Mouse (Mus musculus): Measurements from ENCODE around the gene Ttc9c.

Ttc9c gene

DNA sequence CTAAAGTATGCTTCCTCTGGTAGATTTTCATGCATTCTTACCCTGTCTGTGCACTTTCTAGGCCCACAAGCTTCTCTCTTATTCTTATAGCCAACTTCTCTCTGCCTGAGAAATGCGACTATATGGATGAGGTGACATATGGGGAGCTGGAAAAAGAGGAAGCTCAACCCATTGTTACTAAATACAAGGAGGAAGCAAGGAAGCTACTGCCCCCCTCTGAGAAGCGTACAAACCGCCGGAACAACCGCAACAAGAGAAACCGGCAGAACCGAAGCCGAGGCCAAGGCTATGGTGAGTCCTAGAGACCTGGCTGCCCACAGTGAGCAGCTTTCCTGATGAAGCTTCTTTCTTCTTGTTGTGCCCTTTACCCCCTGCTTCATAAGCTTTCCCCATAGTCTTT is 10.5 kb upstream of the Ttc9c start, which contains the start of gene AC129217.1:
Gene AC129217.1 (plus strand): TSS at position 114 of the 400 bp plus-strand sequence.
- no peak for DNase-seq

DNA sequence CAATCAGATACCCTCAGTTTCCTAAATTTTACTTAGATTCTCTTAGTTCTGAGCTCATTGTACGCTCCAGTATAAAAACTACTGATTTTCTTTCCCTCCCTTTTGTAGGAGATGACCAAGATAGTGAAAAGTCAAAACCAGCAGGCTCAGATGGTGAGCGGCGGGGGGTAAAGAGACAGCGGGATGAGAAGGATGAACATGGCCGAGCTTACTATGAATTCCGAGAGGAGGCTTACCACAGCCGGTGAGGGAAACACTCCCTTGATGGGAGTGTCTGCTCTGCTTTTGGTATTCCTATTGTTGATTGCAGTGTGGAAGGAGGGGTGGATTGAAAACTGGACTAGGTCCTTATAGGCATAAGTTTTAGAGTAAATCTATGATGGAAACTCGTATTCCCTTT is 3.6 kb upstream of the Ttc9c start:
- DNase-seq = peak; percentile 65

DNA sequence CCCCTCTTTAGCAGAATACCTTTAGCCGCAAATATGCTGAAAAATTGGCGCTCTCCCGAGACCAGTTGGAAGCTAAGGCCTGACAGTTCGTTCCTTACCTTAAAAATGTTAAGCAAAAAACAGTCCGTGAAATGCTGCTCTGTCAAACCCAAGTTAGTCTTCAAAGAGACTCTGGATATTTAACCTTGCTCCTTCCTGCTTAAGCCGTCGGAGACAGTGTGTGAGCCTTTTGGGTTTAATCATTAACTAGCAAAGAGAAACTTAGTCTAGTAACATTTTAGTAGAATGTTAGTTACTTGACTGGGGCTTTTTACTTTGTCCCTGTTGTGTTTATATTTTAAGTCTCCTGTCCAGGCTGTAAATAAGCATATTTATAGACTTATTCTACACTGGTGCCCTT is 2.0 kb upstream of the Ttc9c start:
- DNase-seq = no peak

DNA sequence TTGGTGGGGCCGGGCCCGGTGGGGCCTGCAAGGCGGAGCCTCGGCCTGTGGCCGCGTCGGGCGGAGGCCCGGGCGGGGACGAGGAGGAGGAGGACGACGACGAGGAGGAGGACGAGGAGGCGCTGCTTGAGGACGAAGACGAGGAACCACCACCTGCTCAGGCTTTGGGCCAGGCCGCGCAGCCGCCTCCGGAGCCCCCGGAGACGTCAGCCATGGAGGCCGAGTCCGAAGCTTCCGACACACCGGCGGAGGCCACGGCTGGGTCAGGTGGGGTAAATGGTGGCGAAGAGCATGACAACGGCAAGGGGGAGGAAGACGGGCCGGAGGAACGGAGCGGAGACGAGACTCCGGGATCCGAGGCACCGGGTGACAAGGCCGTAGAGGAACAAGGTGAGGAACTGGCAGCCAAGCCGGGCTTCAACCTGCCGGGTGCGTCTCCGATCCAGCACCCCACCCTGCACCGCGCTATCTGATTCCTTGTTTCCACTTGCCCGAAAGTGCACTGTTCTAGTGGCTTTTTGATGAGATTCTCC is 1.4 kb upstream of the Ttc9c start:
- peak; percentile 81 for DNase-seq

DNA sequence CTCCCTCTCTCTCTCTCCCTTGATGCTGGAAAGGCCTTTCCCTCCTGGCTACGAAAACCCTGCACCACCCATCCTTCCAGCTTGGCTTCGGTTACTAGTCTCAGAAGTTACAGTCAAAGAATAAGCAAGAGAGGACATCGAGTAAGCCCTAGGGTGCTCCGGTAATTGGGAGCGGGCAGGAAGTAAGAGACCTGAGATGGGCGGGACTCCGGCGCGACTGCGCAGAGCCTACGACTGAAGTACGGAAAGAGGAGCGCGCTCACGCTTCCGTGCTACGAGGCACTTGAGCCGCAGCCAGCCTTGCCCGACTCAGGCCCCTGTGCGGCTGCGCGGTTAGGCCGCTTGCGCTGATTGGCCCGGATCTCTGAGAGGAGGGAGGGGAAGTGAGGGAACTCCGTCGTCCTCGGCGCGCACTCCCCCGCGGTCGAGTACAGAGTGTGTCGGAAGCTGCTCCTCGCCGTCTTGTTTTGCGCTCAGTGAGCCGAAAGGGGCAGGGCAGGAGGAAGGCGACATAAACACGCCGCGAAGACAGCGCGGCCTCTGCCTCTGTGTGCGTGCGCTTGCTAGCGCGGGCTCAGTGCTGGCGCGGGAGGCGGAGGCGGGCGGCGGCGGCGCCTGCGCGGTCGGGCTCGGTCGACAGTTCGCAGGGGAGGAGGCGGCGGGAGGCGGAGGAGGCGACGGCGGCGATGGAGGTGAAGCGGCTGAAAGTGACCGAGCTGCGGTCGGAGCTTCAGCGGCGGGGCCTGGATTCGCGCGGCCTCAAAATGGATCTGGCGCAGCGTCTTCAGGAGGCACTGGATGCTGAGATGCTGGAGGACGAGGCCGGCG is 677 bp upstream of the Ttc9c start, which contains the start of gene Hnrnpul2:
Gene Hnrnpul2 (plus strand): TSS at position 415 of the 828 bp plus-strand sequence.
- peak; percentile 99 for DNase-seq

DNA sequence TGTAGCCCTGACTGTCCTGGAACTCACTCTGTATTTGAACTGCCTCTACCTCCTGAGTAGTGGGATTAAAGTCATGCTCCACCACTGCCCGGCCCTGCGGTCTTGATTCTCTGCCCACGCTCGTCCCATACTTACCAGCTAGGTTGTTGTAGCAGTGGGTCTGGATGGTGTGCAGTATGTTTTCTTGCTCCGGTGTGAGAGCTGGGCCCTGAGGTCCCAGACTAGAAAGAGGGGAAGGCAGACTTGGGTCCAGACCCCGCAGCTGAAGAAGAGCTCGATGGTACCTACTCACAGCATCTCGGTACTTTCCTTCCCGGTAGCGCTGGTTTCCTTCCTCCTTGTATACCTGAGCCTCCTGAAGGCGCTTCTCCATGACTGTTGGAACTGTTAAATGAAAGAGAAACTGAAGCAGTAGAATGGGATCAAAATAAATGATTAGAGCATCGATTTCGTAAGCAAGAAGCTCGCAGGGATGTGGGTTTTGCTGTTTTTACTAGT is 783 bp downstream of the Ttc9c start:
- no peak for DNase-seq

DNA sequence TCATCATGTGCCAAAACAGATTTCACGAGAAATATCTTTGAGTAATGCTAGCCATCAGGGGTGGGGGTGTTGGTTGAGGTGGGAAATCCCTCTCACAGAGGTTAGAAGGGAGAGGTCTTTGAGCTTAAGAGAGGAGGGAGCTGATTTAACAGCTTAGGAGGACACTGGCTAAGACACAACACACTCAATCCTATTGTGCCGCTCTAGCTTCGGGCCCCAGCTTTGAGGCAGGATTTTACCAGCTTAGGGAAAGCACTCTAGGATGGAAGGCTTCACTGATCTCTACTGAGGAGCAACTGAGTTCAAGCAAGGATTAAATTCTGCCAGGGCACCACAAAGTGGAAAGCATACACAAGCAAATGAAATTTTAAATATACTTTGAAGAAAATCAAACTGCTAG is 2.1 kb downstream of the Ttc9c start:
- no peak for DNase-seq

DNA sequence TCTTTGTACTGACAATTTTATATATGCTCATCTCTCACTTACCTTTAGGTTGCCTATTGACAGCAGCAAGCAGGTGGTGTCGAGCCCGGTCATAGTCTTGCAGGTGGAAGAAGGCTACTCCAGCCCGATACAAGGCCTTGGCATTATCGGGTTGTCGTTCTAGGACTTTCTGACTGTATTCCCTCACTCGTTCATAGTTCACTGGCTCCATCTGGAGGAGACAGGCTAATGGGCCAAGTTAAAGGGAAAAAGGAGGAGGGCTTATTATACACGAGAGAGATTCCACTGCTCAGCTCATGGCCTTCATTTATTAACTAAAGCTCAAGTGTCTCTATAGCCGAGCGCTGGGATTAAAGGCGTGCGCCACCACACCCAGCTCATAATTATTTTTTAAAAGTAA is 3.3 kb downstream of the Ttc9c start:
- no peak for DNase-seq

DNA sequence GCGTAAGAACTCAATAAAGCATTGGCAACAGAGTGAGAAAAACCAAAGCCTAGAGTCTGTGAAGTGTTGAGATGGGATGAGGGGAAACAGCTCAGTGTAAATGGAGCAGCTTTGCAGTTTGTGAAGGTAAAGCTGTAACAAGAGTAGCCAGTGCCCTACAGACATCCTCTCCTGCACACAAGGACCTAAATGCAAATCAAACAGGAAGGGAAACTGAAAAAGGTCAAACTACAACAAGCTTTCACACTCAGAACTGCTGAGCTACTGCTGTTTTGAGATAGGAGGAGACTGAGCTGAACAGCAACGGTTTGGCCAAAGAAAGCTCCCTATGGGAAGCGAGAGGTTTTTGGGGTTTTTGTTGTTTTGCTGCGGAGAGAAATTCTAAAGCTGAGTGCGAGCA is 12.3 kb downstream of the Ttc9c start:
- no peak for DNase-seq

DNA sequence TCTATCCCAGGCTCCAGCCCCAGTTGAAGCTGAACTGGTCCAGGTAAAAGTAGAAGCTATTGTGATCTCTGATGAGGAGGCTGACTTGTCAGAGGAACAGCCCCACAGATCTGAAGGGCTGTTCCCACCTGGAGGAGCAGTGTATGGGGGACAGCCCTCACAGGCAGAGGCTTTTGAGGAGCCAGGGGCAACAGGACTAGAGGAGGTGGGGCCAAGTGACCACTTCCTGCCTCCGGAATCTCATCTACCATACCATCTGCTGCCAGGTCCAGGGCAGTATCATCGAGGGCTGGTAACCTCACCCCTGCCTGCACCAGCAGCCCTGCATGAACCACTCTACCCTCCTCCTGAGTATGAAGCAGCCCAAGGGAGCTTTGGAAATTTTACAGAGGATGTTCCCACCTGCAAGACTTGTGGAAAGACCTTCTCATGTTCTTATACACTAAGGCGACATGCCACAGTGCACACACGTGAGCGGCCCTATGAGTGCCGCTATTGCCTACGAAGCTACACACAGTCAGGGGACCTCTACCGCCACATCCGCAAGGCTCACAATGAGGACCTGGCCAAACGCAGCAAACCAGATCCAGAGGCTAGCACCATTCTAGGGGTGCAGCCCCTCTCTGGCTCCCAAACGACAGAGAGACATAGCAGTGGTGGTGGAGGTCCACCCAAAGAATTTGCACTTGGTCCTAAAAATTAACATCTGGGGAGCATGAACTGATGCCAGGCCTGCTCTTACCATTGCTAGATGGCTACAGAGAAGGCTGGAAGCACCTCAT is 15.1 kb downstream of the Ttc9c start:
- DNase-seq = no peak

DNA sequence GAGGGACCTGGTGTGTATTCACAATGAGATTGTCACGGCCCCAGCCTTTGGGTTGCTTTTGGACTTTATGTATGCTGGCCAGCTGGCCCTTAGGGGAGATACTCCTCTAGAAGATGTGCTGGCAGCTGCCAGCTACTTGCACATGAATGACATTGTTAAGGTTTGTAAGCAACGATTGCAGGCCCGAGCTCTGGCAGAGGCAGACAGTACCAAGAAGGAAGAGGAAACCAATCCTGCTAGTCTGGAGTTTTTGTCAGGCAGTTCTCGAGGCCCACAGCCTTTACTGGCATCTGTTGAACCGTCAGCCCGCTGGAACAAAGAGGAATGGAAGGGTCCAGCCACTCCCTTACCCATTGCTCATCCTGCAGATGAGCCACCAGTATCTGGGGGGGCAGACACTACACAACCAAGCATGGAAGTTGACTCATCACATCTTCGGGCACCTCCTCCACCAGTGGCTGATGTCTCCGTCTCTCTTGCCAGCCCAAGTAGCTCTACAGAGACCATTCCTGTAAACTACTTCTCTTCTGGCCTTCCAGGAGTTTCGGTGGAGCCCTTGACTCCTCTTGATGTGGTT is 15.8 kb downstream of the Ttc9c start:
- no peak for DNase-seq

DNA sequence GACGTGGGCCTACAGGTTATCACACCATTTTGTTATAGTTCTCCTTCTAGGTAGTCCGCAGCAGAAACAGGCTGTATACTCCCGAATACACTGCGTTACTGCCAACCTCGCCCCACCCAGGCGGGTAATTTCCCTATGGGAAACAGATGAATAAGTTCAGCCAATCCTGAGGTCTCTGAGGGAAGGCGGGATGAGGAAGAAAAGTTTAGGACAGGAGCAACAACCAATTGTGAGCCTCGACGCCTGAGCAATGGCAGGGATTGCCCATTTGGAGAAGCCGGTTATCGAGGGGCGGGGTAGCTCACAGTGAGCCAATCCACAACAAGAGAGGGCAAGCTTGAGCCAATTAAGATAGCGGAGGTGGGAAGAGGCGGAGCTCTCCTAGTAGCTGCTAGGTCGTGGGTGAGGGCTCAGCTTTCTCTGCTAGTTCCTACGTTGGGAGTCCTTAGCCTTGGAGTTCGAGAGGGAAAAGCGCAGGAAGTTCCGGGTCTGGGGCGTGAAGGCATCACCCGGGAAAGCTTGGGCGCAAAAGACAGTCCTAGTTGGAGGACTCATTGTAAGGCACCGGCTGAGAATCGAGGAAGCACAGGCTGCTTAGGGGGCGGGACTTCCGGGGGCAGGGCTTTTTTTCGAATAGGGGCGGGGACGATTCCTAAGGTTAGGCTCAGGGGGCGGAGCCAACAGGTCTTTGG is 16.9 kb downstream of the Ttc9c start, which contains the start of gene Zbtb3:
Gene Zbtb3 (plus strand): TSS at position 426 of the 692 bp plus-strand sequence.
- DNase-seq = peak; percentile 98

DNA sequence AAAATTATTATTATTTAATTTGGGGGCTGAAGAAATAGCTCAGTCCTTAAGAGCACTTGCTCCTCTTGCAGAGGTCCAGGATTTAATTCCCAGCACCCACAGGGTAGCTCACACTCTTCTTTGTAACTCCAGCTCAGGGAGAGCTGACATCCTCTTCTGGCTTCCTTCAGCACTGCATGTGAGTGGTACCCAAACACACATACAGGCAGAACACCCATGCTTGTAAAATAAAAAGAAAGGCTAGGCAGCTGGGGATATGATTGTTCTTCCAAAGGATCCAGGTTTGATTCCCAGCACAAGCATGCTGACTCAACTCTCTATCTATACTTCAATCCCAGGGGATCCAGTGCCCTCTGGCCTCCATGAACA is 20.2 kb downstream of the Ttc9c start:
- DNase-seq = no peak

DNA sequence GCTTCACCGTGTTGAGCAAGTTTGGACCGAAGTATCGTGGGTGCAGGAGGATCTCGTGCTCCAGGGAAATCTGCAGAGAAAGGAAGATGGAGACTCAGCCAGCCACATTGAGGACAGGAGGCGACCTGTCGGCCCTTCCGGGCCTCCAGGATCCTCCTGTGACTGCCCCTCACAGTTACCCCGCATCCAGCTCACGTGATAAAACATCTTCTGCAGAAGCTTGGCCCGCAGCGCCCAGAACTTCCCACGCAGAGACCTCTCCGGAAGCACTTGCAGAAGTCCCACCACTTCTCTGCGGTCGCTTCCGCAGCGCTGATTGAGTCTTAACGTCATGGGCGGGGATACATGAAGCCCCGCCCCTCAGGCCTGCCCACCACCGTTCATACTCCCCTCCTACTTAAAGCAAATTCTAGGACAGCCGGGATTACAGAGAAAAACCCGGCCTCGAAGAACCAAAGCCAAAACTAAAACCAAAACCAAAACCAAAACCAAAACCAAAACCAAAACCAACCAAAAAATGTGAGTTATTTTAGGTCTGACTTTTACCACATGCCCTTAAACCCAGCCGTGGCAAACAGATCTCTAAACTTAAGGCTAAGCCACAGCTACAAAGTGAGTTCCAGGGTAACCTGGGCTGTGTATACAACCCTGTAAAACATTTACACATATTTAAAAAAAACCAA is 20.7 kb downstream of the Ttc9c start, which contains the start of gene Polr2g:
Gene Polr2g (minus strand): TSS at position 314 of the 683 bp plus-strand sequence.
- DNase-seq = peak; percentile 91

DNA sequence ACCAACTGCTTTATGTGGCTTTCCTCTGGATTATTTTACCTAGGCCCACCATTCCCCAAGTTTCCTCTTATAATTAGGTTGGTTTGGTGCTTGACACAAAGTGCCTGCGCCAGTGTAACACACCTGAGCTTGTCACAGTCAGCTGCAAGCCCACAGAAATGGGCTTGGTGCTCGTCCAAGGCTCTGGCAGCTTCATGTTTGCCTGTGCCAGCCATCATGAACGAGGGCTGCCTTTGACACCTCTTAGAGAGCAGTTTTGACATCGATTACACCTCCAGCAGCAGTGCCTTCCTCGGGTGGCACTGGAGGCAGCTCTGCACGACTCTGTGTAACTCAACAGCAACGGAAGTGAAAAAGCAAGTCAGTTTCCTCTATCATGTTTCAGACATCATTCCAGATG is 29.0 kb downstream of the Ttc9c start:
- DNase-seq = no peak

DNA sequence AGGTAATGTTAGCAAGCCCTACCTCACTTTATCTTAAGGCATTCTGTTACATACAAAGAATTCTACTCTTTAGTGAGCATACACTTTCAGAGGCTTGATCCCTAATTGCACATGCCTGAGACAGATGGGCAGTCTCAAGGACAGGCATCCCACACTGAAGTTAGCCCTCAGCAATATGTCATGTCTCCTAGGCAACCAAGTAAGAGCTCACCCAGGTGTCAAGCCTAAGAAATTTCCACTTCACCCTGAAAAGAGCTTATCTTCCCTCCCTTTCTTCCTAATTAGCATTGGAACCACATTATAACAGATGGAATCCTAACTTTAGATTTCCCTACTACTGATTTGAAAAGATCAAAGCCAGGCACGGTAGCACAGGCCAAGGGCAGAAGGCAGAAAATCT is 30.0 kb downstream of the Ttc9c start:
- no peak for DNase-seq

DNA sequence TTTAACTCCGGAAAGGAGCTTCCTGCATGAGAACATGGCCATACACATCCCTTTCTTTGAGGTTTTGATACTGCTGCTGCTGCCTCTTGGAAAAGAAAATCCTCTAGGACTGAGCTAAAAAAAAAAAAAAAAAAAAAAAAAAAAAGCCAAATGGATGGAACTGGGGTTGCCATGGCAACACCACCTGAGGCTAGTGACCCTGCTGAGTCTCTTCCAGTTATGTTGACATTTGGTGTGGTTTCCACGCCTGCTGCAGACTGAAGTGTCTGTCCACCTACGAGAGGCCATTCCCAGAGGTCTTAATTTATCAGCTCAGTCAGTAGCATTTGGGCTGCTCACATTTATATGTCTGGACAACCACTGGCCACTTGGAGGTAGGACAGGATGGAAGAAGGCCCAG is 30.6 kb downstream of the Ttc9c start:
- no peak for DNase-seq

DNA sequence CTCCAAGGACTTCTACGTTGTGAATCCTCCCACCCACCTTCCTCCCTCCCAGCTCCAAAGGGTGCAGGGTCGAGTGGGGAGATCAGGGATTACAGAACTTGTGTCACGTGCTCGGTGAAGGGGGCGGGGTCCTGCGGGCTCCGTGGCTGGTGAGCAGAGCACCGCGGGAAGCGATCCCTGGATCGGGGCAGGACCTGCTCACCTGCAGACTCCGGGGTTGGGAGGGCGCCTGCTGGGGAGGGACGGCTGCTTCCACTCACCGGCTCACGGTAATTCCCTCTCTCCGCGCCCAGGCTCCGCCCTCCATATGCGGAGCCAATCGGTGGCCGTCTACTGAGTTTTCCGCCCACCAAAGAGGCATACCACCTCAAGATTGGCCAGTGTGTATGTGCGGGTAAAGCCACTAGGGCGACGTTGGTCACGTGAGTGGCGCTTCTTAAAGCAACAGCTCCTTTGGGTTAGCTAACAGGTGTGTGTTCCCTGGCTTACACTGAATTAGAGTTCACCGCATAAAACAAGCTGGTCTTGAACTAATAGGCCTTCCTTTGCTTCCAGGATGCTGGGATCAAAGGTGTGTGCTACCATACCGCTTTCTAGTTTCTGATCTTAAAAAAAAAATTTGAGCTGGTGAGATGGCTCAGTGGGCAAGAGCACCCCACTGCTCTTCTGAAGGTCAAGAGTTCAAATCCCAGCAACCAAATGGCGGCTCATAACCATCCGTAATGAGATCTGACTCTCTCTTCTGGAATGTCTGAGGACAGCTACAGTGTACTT is 32.9 kb downstream of the Ttc9c start, which contains the start of gene Taf6l:
Gene Taf6l (minus strand): TSS at position 410 of the 774 bp plus-strand sequence.
- DNase-seq = peak; percentile 94

DNA sequence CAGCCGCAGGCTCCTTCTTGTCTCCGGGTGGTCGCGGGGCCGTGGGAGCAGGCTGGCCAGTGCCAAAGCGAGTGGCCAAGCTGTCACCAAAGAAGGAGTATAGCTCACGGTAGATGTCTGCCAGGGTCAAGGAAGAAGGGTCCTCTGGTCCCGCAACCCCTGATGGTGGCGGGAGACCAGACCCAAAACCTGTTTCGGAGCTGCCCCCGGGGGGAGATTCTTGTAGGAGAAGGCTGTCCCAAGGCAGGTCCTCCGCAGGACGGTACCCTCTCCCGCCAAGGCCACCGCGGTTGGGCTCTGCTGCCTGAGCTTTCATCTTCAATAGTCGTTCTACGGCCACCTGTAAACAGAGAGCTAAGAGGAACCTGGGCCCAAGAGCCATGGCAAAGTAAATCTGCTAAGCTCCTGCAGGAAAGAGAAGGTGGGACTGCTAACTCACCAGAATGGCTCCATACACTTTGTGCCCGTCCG is 44.1 kb downstream of the Ttc9c start:
- no peak for DNase-seq

DNA sequence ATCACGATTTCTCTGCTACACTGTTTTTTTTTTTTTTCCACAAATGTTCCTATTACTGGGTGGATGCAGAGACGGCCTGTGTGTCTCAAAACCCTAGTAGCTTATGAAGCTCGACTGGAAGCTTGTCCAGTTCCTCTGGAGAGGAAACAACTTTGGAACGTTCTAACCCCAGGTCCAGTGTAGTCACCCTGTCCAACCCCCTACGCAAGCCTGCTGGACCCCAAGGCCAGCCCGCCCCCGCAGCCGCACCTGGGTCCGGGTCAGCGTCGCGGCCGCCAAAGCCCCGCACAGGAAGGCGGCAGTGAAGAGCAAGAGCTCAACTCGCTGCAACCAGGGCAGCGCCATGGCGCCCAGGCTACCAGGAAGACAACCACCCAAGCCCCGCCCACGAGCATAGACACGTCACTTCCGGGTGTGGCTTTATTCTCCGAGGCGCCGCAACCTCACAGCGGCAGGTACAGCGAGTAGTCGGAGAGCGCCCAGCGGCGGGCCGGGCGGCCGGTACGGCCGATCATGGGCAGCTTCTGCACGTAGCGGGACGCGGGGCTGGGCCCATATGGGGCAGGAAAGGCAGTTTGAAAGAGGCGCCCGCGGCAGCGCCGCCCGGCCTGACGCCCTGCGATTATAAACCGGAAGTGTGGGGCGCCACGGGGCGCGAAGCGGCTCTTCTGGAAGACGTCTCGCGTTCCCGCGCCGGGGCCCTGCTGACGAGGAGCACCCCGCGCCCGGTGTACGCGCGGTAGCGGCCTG is 44.9 kb downstream of the Ttc9c start, which contains the start of gene Tmem179b:
Gene Tmem179b (minus strand): TSS at position 382 of the 750 bp plus-strand sequence.
- peak; percentile 95 for DNase-seq

Data from cerebellum, adult 11-12 months (tissue).